Mouse (Mus musculus) megakaryocyte, embryonic 14.5 days (primary cell): ENCODE measurements at regions not wholly inside any gene's neighbourhood (a gene's known extent, or its start where the extent isn't known, plus 50 kb on each side); places are given as distances from the start of the nearest gene placed in this dataset.

Source experiments
- H3K27me3 ChIP-seq: replicated peaks from 2 replicates; pipeline ENCODE3; 2012; ENCODE audit warnings: inconsistent platforms
- H3K36me3 ChIP-seq: replicated peaks from 2 replicates; pipeline ENCODE3; 2012; ENCODE audit warnings: low read length, inconsistent platforms, mixed read lengths
- H3K4me1 ChIP-seq: 2 replicates; pipeline ENCODE4 v1.6.1; 2012; ENCODE audit warnings: inconsistent platforms
- H3K4me3 ChIP-seq: replicated peaks from 2 replicates; pipeline ENCODE3; 2012; ENCODE audit warnings: moderate library complexity, mild to moderate bottlenecking, inconsistent platforms
- H3K9me3 ChIP-seq: 2 replicates; pipeline ENCODE4 v1.6.1; 2012; ENCODE audit warnings: inconsistent platforms
- FLI1 ChIP-seq: IDR thresholded peaks from 2 replicates; pipeline ENCODE4 v1.6.1; 2012; ENCODE audit warnings: low read length, inconsistent platforms, mixed read lengths
- GATA1 ChIP-seq: IDR thresholded peaks from 3 replicates; pipeline ENCODE4 v1.6.1; 2012; ENCODE audit warnings: mixed read lengths, low read length, inconsistent platforms, borderline replicate concordance

DNA sequence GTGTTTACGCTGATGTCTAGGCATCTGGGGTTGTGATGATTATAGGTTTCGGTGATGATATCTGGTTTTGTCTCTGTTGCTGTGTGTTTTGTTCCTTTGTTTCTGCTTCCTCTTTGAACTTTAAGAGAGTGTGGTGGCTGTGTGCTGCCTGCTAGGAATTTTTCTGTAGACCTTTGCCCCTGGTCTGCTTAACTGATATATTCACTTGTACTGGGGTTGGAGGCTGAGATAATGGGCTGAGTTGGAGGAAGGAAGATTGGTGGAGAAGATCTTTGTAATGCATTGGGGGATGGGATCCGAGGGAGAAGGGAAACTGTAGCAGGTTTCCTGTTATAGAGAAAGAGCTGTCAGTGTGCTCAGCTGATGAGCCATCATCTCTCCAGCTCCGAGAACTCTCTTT lies 55.8 kb downstream of the Mid1ip1 start:
- TF ChIP-seq GATA1: no peak
- TF ChIP-seq FLI1: no peak
- no peaks in the 10 kb centered on the region for H3K36me3 ChIP-seq
- H3K9me3 ChIP-seq: no peaks in the 10 kb centered on the region
- no peak overlapping the region for H3K4me3 ChIP-seq
- H3K27me3 ChIP-seq: peaks cover 5% of the 10 kb centered on the region
- peaks cover 4% of the 10 kb centered on the region; the same call in 1 of the 2 replicates for H3K4me1 ChIP-seq

DNA sequence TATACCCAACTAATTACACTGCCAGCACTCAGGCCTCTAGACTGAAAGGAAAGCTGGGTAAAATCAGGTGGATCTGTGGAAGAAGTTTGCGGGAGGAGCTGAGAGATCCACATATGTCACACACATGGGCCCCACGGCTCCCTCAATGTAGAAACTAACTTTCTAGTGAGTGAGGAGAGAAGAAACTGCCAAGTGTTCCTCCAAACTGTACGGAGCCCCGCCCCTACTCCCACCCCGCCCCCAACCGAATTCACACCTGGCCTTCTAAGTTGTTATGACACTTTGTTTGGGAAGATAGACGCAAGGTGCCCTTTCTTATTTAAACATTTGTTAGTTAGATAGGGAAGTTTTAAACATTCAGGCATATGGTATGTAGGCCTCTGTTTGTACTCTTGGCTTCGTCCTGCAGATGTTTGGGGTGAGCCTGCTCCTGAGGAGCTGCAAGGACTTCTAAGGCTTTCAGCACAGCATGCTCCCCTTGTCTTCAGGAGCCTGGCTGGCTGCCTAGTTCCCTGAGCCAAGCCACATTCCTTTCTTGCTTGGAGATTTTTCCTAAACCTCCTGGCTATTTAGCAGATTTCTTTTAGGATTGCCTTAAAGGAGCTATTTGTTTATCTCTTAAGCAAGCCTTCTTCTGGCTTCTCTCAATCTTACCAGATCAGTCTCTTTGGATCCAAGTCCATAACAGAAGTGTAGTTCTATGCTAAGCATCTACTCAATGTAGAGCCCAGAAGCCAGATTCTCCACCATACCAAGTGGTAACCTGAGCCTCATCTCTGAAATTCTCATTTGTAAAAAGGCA lies 61.1 kb downstream of the Mid1ip1 start:
- H3K36me3 ChIP-seq: no peaks in the 10 kb centered on the region
- H3K27me3 ChIP-seq: peaks cover 10% of the 10 kb centered on the region
- no peak overlapping the region for H3K4me3 ChIP-seq
- 0 out of 2 replicates have a peak, but pooled peaks cover 3% of the 10 kb centered on the region for H3K4me1 ChIP-seq
- H3K9me3 ChIP-seq: no peaks in the 10 kb centered on the region
- no peak for TF ChIP-seq GATA1

DNA sequence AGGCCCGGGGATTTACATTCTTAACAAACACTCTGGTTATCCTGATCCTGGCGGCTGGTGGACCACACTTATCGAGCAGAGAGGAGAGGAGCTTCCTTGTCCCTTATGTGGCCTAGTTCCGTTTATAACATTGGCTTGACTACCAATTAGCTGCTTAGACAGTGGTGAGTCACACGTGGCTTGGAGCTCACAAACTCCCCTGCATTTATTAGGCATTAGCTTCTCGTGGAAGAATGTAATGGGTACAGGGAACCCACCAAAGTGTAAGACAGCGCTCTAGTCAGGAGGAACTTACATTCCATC lies 61.7 kb downstream of the Mid1ip1 start:
- H3K4me1 ChIP-seq: 0 out of 2 replicates have a peak, but pooled peaks cover 3% of the 10 kb centered on the region
- H3K9me3 ChIP-seq: no peaks in the 10 kb centered on the region
- H3K36me3 ChIP-seq: no peaks in the 10 kb centered on the region
- H3K27me3 ChIP-seq: peaks cover 10% of the 10 kb centered on the region
- no peak overlapping the region for H3K4me3 ChIP-seq
- TF ChIP-seq GATA1 (no peak), FLI1 (no peak)

DNA sequence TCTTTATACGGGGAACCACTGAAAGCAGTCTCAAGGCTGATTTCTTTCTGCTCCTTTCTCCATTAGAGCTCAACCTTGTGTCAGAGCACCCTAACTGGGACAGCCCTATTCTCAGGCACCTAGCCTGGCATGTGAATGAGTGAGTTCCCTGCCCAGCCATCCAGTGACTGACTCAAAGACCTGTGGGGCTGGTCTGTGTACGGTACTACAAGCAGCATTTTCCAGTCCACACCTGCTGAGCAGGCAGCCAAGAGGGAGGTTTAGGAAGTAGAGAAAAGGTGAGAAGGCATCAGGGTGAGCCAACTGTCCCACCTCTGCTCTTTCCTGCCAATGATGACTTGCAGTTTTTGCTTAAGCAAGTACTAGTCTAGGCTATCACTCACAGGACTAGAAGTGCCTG lies 63.2 kb downstream of the Mid1ip1 start:
- Histone ChIP-seq H3K36me3 (no peaks in the 10 kb centered on the region), H3K4me1 (0 out of 2 replicates have a peak, but pooled peaks cover 3% of the 10 kb centered on the region), H3K4me3 (no peak overlapping the region), H3K9me3 (no peaks in the 10 kb centered on the region), H3K27me3 (peaks cover 13% of the 10 kb centered on the region)
- no peak for TF ChIP-seq GATA1
- TF ChIP-seq FLI1: no peak

DNA sequence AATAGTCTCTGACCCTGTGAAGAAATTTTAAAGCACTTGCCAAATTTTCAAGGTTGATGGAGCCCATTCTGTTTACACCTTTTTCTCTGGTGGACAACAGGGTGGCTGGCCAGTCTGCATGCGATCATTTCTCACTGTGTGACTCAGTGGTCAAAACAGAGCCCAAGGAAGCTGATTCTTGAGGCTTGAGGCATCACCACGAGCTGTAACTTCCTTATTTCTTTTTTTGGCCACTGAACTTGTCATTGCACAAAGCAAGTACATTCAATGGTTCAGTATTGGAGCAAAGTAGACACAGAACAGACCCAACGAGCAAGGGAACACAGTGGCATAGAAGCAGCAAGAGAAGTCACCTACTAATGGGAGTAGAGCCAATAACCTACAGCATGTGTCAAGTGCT lies 71.5 kb downstream of the Mid1ip1 start:
- H3K4me3 ChIP-seq: no peak overlapping the region
- H3K4me1 ChIP-seq: peaks cover 7% of the 10 kb centered on the region
- H3K27me3 ChIP-seq: peaks cover 3% of the 10 kb centered on the region
- H3K36me3 ChIP-seq: no peaks in the 10 kb centered on the region
- no peaks in the 10 kb centered on the region for H3K9me3 ChIP-seq
- no peak for TF ChIP-seq GATA1
- TF ChIP-seq FLI1: no peak

DNA sequence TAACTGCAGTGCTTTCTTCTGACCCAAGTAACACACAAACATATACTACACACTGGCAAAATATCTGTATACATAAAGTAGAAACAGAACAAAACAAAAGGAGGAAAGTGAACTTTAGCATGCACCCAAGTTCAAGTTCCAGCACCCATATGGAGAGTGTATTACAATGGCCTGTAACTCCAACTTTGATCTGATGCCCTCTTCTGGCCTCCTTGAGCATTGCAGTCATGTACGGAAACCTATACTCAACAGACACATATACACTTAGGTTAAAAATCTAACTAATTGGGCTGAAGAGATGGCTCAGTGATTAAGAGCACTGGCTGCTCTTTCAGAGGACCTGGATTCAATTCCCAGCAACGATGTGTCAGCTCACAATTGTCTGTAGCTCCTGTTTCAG lies 72.2 kb downstream of the Mid1ip1 start:
- H3K9me3 ChIP-seq: no peaks in the 10 kb centered on the region

DNA sequence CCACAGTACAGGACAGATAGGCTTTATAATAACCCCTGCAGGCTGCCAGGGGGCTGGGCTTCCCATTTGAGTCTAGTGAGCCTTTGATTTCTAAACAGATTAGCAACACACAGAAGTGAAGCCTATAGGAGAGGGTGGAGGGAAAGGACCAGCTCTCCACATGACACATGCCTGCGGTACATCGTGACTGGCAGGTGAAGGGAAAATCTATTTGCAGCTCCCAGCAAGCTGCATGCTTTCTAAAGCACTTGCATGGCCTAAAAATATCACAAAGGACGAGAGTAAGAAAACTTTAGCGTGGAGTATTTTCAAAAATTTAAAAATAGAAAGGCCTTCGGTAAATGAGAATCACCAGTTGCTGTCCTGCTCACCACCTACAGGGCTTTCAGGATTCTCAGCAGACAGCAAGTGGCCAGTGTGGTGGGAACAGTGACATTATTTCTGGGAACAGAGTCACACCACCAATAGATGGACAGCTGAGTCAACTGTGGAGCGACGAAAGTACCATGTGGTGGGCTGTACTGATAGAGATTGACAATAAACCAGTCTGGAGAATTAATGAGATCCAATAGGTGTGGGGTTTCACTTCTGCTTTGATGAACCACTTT lies 105.6 kb downstream of the Mid1ip1 start:
- H3K27me3 ChIP-seq: peaks cover 11% of the 10 kb centered on the region
- no peaks in the 10 kb centered on the region for H3K9me3 ChIP-seq
- TF ChIP-seq GATA1 (no peak), FLI1 (no peak)
- H3K4me1 ChIP-seq: peaks cover 2% of the 10 kb centered on the region; the same call in 1 of the 2 replicates
- H3K4me3 ChIP-seq: no peak overlapping the region
- no peaks in the 10 kb centered on the region for H3K36me3 ChIP-seq

More for the DNA sequence above, 72.2 kb downstream of the Mid1ip1 start:
- TF ChIP-seq GATA1 (no peak), FLI1 (no peak)
- Histone ChIP-seq H3K27me3 (peaks cover 2% of the 10 kb centered on the region), H3K4me3 (no peak overlapping the region), H3K36me3 (no peaks in the 10 kb centered on the region), H3K4me1 (peaks cover 7% of the 10 kb centered on the region)

DNA sequence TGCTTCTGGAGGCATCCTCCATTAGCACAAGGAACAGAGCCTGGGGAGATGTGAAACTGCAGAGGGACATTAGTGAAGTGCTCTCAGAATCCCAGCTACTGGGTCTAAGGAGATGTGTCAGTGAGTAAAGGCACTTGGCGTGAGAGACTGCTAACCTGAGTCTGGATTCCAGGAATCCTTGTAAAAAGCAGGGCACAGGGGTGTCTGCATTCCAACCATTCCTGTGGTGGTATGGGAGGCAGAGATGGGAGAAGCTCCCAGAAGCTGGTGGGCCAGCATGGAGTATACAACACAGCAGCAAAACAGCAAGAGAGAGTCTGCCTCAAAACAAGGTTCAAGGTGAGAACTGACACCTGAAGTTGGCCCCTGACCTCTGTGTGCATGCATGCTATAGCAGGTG lies 118.9 kb downstream of the Mid1ip1 start:
- no peaks in the 10 kb centered on the region for H3K9me3 ChIP-seq
- no peaks in the 10 kb centered on the region for H3K36me3 ChIP-seq
- H3K4me3 ChIP-seq: no peak overlapping the region
- H3K4me1 ChIP-seq: no peaks in the 10 kb centered on the region
- H3K27me3 ChIP-seq: peaks cover 11% of the 10 kb centered on the region
- TF ChIP-seq FLI1 (no peak), GATA1 (no peak)

DNA sequence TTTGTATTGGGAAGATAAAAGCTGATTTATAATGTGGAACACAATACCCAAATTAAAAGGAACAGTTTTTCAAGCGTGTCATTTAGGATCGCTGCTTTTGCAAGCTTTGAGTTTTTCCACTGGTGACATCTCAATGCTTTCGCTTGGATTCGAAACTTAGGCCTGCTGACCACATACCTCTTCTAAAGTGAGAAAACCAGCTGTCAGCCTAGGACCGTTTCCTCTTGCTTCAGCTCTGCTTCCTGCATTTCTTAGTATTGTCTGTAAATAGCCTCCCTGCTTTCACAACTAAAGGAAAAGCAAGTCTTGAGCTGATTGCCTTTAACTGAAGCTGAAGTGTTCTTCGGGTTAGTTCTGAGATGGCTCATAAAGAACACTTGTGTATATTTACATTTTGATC lies 142.3 kb downstream of the Mid1ip1 start:
- Histone ChIP-seq H3K36me3 (no peaks in the 10 kb centered on the region), H3K27me3 (peaks cover 2% of the 10 kb centered on the region)

DNA sequence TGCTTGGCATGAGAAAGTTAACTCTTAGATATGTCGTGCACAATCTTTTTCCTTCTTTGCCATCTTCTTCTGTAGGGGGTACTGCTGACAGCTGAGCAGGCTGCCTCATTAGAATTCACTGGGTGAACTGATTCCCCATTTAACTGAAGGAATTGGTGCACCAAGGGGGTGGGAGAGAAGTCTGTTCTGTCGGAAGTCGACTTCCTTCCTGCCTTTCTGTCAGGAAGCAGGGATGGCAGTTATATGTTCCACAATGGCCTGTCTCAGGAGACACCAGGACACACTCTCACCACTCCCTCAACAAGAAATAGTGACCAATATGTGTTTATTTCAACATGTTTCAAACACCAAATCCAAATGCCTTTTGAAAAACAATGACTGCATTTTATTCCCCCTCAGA lies 142.9 kb downstream of the Mid1ip1 start:
- Histone ChIP-seq H3K9me3 (no peaks in the 10 kb centered on the region), H3K27me3 (peaks cover 2% of the 10 kb centered on the region), H3K4me1 (peaks cover 8% of the 10 kb centered on the region), H3K4me3 (no peak overlapping the region), H3K36me3 (no peaks in the 10 kb centered on the region)
- no peak for TF ChIP-seq FLI1
- TF ChIP-seq GATA1: no peak

More for the DNA sequence above, 142.3 kb downstream of the Mid1ip1 start:
- no peak for TF ChIP-seq GATA1
- TF ChIP-seq FLI1: no peak
- Histone ChIP-seq H3K4me3 (peak overlapping the region; percentile 18), H3K4me1 (peaks cover 8% of the 10 kb centered on the region), H3K9me3 (no peaks in the 10 kb centered on the region)
